Mouse (Mus musculus) embryo, embryonic 9.5 days (tissue): ENCODE data around the gene Tubb4b.
A peak's percentile ranks its signal among the peaks of the same experiment; 100 is the strongest.

Experiments
- DNase-seq: peaks from one replicate; pipeline ENCODE4 v3.0.0-alpha.2; 2017; ENCODE audit errors: extremely low spot score

The Tubb4b gene

DNA sequence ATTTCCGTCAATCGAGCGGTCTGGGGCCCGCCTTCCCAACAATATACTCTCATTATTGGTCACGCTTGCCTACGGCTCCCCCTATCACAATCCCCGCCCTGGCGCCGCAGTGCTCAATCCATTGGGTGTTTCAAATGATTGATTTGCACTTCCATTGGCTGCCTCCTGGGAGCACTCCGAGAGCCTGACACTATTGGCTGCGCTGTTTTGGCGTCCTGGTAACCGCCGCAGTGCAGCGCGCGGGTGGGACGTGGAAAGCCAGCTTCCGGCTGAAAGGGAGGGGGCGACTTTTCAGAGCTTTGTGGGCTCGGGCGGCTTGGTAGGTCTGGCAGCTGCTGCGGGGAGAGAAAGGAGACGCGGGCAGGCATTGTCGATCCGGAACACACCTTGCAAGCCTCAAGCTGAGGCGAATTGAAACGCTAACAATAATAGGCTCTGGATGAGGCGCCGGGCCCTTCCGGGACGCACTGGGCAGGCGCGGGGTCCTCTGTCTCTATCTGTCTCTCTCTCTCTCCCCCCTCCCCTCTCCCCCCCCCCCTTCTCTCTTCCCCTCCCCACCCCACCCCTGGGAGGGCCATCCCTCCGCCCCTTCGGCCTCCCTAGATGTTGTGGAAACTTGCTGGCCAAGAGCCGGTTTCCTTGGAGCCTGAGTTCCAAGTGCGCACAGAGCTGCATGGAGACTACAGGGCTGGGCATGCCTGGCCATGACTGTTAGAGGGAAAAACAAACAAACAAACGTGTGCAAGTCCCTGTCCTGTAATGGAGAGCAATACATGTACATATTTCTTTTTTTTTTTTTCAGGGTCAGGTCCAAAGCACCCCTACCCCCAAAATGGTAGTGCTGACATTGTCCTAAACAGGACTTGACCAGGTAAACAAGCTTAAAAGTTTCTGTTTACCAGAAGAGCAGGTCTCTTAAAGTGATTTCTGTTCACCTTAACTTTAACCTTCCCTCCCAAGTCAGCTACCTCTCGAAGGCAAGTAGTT lies 557 bp upstream of the Tubb4b start:
- peak; percentile 97 for DNase-seq

DNA sequence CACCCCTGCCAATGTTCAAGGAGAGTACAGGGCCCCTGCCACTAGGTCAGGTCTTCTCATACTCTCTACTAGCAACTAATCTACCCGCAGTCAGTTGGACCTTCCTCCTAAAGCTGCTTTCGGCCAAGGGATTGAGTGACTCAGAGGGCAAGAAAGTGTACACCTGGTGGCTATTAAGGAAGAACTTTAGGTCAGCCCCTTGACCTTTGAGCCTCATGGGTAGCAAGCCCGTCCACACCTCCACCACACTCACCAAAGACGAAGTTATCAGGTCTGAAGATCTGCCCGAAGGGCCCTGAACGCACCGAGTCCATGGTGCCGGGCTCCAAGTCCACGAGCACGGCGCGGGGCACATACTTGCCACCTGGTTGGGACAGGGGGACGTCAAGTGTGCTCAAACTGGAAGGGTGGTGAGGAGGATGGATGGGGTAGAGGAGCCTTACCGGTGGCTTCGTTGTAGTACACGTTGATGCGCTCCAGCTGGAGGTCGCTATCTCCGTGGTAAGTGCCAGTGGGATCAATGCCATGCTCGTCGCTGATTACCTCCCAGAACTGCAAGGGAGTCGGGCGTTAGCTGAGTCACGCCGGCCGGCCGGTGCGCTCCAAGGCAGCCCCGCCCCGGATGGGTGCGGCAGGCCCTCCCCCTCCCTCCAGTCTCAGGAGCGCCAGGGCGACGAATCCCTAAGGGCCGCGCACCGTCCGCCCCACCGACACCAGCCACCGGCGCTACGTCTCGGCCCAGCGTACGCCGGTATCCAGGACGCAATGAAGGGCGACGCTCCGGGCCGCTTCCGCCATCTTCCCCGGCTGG lies 616 bp downstream of the Tubb4b start:
- no peak for DNase-seq

DNA sequence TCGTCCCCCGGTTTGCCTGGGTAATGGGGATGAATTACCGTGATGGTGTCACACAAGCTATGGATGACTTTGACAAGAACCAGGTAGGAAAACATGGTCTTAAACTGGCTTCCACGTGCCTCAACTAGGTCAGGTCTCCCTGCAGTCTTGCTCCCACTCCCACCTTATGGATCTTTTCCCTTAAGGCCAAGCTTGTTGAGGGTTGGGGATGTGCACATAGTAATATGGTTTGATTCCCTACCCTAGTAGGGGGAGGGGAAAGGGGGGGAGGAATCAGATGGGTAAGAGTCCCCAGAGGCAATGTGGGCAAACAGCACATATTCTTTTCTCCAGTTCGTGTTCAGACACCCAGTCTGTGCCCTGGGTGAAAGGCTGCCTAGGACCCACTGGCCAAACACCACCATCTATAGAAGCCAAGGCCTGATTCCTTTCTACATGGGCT lies 3.1 kb downstream of the Tubb4b start:
- no peak for DNase-seq

DNA sequence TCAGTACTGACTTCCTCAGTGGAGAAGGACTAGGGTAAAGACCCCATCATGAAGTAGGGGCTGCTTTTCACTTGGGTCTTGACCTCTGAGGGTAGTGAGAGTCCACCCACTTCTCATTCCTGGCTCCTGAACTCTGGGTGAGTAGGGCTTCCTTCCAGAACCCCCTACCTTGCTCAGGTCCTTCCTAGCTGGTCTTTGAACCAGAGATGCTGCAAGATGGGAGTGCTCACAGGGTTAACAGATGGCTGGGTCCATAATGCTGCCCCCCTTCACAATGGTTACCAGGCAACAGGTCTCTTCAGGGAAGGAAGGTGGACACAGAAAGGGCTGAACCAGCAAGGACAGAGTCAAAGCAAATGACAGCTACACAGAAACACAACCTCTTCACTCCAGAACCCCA lies 6.1 kb downstream of the Tubb4b start, which contains the start of gene Fam166a:
Gene Fam166a (plus strand): TSS at position 301 of the 400 bp plus-strand sequence.
- DNase-seq: no peak

DNA sequence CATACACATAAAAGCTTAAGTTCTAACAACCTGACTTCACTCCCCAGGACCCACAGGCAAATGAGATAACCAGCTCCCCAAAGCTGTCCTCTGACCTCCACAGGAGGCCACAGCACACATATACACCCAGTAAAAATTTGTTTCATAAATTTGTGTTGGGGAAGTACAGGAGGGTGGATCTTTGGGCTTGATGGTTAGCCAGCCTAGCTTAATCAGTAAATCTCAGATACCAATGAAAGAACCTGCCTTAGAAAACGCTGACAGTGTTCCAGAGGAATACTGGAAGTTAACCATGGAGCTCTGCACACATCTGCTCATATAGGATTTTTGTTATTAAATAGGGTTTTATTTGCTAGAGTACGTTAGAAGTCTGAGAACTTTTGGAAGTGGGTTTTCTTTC lies 6.8 kb downstream of the Tubb4b start:
- DNase-seq: no peak

DNA sequence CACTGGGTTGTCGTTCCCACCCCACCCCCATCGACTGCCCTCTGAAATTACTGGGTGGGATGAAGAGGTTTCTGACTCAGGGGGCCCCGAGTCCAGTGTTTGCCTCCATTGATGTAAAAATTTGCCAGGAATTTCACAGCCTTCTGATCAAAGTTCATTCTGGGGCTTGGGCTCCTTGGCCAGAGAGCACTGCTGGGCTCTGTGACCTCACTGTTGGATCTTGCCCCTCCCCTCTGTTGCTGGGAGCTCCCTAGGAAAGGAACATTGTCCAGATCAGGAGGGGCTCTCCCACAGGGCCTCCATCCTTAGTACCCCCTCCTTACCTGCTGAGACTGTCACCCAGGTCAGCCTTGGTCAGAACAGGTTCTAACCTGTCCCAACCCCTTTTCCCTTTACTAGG lies 10.1 kb downstream of the Tubb4b start, which contains the start of gene Stpg3:
Gene Stpg3 (minus strand): TSS at position 194 of the 400 bp plus-strand sequence.
- no peak for DNase-seq

DNA sequence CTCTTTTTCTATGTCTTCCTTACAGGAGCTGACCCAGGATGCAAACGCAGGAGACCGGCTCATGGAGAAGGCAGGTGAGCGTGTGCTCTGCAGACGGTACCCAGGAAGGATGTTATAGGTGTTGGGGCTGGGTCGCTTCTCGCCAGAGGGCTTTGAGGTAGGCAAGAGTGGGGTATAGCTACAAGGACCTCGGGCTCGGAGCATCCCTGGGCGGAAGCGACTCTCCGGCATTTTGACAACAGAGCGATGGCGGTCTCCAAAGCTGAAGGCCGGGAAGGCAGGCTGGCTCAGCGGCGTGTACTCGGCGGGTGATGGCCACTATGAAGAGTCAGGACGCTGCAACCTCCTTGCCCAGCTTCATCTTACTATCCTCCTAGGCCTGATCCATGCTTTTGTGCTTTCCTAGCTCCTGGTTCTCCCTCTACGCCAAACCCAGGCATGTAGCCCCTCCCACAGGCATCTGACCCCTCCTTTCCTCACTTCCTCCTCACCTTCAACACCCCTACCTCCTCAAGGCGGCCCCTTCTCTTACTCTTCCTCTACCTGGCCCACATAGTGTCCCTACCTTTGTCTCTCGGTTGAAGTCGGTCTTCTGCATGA lies 11.1 kb downstream of the Tubb4b start:
- DNase-seq: no peak

DNA sequence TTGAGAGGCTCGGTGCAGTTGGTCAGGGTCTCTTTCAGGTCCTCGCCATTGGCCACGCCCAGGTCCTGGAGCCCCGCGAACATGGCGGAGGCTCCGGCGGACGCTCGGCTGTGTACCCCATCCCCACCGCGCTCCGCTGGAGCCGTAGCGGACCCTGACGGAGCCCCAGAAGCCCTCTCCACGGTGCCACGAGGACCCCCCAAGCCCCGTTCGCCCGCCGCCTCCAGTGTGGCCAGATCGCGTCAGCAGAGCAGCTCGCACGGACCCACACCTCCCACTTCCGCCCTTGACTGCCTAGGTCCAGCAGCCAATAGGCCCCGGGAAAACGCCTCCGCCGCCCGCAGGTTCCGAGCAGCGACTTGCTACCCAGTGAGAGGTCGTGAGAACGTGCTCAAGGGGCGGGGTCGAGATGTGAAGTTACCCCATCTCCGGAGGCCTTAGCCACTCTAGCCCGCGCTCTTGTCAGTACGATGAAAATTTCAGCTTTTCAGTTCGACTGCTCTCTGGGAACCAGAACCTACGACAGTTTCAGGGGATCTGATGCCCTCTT lies 13.3 kb downstream of the Tubb4b start, which contains the start of gene Nelfb:
Gene Nelfb (minus strand): TSS at position 369 of the 550 bp plus-strand sequence.
- peak; percentile 96 for DNase-seq

DNA sequence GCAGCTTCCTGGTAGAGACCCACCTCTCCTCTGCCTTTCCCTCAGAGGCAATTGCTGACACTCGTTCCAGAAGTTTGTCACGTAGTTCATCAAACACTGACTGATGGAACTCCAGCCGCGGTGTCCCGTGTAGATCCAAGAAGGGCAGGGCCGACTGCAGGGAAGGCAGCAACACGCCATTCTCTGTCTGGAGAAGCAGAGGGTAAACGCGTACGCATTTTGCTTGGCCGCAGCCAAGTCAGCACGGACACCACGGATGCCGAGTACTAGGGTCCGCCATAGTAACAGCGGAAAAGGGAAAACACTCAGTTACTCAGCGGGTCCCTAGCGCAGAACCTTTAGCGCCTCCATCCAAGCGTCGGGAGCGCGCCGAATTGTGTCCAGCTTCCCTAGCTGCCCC lies 13.8 kb downstream of the Tubb4b start:
- no peak for DNase-seq

DNA sequence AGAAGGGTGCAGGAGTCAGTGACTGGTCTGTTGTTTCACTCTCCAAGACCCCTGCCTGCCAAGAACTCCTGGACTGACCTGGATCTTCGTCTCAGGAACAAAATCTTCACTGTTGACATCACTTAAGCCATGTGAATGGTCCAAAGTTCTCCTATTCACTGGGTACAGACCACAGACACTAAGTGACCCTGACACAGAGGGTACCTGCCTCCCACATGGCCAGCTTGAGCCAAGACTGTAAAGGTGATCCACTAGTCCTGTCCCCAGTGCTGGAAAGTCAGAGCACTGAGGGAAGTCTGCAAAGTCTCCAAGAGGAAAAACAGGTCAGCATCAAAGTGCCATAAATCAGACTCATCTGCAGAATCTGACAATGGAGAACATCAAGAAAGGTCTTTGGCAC lies 16.9 kb downstream of the Tubb4b start:
- no peak for DNase-seq

DNA sequence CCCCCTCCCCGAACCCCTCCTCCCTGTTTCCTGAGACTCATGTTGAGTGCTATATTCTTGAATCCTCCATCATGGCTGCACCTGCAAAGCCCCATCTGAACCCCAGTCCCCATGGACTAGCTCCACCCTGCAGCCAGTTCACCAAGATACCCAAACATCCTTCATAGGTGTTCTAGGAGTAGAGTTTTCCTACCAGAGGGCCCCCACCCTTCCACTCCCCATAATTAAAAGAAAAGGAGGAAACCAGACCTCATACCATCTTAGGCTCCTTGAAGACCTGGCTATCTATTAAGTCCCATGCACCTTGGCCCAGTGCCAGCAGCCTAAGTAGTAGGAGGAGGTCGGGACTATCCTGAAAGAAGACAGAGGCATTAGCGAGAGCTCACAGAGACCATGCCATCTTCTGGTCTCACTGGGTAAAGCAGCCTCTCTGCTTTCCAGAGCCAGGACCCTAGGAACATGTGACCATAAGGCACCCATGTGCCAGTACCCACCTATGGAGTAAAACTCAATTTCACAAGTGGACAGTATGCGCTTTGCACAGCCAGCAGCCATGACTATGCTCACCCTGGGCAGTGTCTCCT lies 20.8 kb downstream of the Tubb4b start:
- DNase-seq: no peak

DNA sequence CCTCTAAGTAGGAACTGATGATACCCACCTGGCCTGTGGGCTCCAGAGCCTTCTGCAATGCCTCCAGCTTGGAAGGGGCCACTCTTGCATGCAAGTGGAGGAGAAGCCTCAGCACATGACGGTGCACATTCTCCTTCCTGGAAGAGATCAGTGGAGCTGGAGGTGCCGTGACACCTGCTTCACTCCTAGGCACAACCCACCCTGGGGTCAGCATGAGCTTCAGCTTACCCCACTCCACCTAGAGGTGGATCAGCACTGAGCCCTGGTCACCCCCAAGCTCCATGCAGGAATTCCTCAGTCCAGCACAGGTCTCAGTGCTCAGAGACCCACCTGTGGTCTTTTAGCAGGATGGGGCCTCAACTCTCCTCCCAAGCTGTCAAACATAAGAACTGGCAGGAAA lies 23.9 kb downstream of the Tubb4b start:
- no peak for DNase-seq

DNA sequence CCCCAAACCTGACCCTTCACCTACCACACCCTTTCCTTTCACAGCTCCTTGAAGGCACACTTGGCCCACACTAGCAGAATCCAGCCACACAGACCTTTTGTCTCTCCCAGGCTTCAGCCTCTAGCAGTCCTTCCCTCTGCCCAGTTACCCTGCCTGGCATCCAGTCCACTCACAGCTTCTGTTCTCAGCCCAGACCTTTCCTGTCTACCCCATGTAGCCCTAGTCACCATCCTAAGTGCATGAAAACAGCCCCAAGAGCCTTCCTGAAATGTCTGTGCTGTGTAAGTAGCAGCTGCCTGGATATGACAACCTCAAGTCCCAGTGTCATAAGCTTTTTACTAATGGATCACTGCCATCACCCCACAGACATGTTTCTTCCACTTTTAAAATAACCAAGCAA lies 26.6 kb downstream of the Tubb4b start:
- DNase-seq: no peak

DNA sequence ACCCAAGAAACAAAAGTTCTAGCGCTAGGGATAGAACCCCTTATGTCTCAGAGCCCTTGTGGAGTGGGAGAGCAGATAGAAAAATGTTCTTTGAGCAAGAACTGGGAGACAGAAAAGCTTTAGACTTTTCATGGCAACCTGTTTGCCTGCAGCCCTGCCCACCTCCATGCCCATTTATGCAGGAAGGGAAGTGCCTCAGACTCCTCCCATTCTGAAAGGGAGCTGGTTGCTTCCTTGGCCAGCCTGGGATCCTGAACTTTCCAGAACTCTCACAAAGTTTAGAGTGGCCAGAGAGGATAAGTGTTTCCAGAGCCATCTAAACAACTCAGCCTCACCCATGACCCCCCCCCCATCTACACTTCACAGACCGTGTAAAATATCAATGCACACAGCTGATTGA lies 27.3 kb downstream of the Tubb4b start:
- no peak for DNase-seq

DNA sequence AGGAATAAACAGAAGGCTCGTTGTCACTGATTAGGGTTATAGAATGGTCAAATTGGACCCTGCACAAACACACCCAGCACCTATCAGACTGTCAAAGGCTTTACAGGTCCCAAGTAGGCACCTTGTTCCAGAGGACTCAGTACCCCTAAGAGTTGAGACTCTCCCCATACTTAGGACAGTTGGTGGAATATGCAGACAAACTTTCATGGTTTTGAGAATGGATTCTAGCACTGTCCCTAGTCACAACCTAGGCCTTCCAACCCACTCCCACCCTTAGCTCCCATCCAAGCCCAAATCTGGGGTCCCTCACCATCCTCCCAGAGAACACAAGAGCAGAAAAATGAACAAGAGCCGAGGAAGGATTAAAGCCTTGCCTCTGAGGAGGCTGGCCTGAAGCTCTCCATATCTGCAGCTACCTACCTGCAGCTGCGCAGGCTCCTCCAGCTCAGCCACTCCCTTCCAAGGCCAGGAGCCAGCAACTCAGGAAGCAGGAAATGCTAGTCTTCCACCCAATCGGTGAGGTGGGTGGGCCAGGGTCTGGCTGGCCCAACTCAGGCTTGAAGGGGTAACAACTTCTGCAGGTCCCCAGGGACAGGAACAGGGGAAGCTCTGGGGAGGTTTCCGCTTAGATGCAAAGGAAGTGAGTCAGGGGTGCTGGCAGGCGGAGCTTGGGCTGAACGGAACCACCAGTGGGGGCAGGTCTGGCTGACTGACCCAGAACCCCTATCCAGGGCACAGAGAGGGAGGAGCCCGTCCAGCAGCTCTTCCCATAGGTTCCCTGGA lies 28.1 kb downstream of the Tubb4b start, which contains the start of gene Tor4a:
Gene Tor4a (minus strand): TSS at position 715 of the 783 bp plus-strand sequence.
- peak; percentile 45 for DNase-seq

DNA sequence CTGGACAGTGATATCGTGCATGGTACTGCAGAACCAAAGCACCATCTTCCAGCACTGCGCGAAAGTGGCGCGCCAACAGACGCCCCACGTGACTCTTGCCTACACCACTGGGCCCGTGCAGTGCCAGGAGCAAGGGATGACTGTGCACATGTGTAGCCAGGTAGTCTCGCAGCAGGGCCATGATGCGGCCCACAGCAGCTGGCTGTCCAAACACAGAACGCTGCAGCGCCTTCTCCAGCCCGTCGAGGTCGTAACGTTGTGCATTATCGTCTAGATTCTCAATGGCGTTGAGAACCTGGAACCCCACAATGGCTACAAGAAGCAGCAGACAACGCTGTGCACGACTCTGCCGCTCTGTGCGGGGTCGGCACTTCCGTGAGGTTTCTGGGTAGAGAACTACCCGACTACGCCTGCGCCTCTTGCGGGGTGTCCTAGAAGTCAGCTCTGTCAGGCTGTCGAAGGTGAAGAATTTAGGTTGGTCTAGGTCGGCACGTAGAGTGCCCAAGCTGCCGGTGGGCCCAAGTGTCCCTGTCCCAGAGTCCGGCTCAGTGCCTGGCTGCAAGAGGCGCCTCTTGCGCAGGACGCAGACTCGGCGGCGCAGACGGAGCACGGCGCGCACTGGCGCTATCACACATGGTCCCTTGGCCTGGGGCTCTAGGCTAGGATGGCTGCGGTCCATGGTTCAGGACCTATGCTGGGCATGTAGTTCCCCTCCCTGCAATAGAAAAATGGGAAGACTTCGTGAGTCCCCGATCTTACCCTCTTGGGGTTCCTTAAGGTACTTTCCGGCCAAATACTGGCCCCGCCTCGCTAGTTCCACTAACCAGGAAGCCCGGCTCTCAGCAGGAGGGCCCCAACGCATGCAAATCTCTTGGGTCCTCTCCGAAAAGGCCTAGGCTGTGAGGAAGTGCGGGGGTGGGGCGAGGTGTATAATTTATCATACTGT lies 29.0 kb downstream of the Tubb4b start:
- peak; percentile 39 for DNase-seq

DNA sequence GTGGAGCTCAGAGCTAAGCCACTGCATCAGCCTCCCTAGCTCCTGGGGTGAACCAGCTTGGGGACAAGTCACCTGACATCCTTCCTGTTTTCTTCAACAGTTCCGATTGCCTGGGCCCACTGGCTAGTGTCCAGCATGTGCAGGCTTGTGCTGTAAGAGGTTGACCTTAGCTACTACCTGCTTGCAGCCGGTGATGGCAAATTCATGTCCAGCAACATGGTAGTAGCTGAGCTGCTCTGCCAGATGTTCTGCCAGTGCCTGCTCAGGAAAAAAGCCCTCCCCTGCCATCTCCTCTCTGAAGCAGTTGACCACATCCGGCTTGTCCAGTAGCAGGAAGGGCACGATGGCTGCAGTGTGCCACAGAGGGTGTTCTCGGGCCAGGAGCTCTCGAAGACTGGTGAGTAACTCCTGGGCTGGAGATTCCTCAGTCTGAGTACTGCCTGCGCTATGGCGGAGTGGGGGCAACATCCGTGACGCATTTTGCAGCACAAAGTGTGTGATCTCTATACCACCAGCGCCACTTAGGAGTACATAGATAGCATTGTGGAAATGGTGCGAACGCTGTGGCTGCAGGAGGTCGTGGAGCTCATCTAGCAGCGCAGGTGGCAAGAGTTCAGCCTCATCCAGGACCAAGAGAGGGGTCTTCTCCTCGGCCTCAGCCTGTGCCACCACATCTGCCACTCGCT lies 29.9 kb downstream of the Tubb4b start:
- DNase-seq: no peak

DNA sequence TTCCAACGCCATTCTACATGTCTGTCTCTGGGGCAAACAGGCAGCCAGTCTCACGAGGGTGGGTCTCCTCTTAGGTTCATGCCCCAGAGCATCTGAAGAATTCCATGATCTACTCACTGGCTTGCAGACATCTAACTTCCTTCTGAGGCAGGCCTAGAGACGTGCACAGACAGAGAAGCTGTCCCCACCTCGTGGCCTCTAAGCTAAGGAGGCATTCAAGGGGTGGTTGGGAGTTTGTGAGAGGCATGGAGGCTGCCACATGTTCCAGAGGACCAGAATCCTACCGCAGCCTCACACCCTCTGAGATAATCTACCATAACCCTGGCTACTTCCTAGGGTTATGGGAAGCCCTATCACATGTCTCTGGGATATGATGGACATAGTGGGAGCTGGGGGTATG lies 30.5 kb downstream of the Tubb4b start:
- no peak for DNase-seq

DNA sequence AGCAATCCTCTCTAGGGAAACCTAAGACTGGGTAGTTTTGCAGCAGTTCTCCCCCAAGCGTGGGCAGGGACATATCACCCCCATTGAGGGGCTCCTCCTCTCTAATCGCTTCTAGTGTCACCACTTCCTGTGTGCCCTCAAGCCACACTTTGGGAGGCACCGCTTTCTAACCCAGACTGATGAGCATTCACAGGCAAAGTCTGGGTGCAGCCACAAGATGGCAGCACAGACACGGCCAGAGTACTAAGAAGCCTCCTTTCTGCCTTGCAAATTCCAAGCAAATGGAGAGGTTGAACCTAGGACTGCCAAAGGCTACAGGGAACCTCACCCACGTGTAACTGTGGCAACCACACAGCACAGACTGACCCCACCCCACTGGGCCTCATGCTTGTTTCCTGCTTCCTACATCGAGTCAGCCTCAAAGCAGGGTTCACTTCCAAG lies 31.2 kb downstream of the Tubb4b start:
- DNase-seq: peak; percentile 83
